Mouse (Mus musculus): ENCODE measurements around the gene Themis2.

The Themis2 gene

DNA sequence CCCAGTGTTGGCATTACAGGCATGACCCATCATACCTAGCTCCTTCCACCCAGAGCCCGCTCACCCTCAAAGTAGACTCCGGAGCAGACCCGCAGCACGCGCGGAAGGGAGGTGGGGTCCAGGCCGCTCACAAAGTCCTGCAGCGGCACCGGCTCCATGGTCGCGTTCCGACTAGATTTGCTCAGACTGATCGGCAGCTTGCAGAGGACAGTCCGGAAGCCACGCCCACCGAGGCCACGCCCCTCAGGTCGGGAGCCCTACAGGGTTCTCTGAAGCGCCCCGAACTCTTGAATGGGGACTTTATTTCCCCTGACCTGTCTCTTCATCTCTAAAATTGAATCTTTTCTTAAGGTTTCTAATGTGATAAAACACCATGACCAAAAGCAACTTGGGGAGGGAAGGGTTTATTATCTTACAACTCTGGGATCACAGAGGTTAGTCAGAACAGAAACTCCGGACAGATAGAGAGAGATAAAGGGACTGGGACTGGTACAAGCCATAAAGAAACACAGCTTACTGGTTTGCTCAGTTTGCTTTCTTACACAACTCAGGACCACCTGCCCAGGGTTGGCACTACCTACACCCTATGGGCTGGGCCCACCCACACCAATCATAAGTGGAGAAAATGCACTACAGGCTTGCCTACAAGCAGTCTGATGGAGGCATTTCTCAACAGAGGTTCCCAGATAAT is at the start of gene Themis2:
TSS of gene Themis2 (minus strand) at position 192 of the 691 bp plus-strand sequence.
- DNase-seq (ENCODE audit: low read depth, low spot score) = peak; percentile 46

DNA sequence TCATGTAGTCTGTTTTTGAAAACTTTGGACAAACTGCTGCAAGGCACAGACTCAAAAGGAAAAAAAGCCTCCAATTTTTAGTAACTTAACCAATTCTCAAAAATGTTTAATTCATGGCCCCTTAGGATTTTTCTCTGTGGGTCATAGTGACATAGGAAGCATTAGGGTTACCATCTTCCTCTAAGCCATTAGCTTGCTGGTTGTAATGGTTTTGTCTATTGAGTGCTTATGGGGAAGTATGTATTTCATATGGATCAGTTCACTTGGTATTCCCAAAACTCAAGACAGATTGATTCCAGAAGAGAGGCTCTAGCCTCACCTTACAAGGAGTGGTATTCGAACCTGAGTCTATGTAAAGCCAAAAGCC is 47.5 kb upstream of the Themis2 start:
- DNase-seq (ENCODE audit: low read depth, low spot score) = no peak

DNA sequence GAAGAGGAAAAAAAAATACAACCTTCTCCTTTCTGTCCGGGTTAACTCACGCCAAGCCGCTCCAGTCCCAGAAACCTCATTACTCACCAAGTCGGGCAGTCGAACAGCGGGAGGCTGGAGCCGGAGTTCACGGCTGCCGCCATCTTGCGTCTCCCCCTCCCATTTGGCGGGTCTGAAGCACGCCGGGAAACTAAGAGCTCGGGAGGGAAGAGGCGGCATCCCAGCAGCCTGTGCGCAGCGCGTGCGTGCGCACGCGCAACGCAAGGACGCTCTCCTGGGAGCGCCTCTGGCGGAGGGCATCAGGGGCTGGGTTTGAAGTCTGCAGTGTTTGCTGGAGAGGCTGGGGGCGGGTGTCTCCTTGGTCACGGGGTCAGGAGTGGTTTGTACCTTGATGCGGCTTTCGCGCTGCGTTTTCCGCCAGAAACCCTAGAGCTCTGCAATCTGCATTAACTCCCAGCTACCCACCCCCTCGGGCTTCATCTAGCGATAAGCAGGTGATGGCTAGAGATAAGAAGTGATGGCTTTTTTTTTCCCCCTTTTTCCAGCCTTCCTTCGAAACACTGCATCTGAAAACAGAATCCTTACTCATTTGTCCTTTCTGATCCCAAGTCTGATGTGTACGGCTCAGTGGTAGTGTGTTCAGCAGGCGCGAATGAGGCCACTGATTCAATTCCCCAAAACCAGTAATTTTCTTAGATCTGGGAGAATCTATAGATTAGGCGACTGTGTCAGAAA is 47.0 kb upstream of the Themis2 start, which contains the start of gene Ppp1r8:
TSS of gene Ppp1r8 (minus strand) at position 200 of the 735 bp plus-strand sequence.
- DNase-seq (ENCODE audit: low read depth, low spot score) = peak; percentile 97

DNA sequence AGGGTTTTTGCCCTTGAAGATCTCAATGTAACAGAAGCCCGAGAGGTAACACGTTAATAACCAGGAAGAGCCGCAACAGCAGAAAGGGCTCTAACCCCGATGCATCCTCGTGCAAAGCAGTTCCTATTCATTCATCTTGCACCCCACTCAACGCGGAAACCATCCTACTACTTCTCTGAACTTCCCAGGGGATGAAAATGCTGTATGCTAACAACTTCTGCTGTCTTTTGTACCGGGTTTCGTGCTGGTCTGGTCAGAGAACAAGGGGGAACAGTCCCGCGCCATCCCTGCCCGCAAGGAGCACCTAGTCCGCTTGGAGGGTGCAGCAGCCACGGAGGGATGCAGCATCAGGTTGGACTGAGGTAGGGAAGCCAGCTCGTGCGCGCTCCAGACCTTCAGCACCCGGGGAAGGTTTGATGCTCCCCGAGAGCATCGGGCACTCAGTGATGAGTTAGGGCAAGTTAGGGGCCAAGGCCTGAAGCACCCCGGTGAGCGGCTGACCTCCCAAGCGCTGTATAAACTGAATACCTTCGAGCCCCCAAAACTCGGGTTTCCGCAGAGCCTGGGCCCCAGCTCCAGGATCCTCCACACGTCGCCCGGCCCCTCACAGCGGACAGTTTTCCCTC is 46.2 kb upstream of the Themis2 start:
- DNase-seq (ENCODE audit: low read depth, low spot score) = peak; percentile 14

DNA sequence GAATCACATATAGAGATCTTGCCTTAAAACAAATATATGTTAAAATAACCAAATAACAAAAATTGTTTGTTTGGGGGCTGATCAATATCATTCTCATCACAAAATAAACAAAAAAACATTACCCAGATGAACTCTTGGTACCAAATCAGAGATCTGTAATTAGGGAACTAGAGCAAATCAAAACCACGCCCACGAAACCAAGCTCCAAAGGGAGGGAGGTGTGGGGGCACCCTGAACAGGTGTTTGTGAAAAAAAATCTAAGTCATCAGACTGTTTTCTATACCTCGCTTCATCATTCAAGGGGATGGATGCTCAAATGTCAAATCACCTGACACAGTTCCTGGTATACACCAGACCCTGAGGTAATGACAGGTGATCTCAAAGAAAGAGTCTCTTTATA is 45.3 kb upstream of the Themis2 start:
- DNase-seq (ENCODE audit: low read depth, low spot score) = no peak

DNA sequence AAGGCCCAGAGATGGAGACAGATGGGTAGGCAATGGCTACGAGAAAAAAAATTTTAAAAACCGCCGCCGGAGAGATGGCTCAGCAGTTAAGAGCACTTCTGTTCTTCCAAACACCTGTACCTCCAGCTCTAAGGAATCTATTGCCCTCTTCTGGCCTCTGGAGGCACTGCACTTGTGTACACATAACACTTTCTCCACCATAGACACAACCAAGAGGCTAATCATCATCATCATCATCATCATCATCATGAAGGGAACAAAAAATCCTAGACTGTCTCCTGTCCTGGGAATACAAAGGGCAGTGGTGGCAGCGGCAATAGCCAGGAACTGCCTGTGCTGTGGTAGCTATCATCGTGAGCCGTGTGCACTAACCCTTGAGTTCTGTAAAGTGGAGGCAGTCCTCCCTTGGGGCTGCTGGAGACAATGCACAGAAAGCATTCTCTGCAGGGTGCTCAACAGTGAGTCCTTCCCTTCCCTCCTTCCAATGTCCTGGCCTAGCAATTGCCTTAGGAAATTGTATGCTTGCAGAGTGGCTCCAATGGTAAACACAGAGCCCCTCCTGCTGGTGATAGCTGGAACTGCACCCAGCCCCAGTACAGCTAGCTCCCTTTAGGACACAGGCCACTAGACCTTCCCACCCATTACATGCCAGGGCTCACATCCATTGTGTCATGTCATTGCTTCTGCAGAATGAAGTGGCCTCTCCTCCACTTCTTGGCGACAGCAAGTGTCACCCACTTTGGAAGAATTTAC is 27.6 kb upstream of the Themis2 start:
- DNase-seq (ENCODE audit: low read depth, low spot score) = peak; percentile 27

DNA sequence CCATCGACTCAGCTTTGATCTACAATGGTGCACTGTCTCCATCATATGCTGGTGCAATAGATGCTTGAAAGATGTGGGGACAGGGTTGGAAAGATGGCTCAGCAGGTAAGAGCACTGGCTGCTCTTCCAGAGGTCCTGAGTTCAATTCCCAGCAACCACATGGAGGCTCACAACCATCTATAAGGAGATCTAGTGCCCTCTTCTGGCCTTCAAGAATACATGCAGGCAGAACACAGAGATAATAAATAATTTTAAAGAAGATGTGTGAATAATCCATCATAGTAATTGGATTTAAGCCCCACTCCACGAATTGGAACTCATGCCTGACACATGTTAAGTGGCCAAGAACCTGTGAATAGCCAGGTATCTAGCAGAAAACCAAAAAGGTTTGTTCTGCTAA is 22.3 kb upstream of the Themis2 start:
- DNase-seq (ENCODE audit: low read depth, low spot score) = no peak

DNA sequence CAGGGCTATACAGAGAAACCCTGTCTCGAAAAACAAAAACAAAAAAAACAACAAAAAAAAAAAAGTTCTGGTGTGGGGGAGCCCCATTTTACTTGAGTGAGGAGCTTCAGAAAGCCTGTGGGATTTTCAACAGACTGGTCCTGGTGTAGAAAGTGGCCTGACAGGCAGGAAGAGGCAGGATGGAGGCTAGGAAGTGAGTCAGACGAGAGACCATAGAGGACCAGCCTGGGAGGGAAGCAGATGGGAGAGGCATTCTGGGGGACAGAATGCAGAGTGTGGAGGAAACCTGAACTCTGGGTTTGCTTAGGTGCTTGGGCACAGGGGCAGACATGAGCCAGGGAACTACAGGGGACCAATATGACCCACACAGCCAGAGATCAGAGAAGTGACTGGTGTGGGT is 20.7 kb upstream of the Themis2 start:
- no peak for DNase-seq (ENCODE audit: low read depth, low spot score)

DNA sequence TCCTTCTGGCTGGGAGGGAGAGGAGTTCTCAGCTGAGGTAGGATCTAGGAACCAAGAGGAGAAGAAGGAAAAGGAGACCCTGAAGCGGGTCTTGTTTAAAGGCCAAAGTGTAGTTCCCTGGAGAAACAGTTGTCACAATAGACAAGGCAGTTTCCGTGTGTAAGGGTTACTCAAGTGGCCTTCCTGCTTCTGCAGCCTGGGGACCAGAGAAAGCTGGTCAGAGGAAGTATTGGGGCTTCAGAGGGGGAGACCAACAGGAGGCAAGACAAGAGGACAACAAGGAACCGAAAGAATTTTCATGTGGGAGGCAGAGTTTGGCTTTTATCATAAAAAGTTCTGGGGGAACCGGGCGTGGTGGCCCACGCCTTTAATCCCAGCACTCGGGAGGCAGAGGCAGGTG is 20.2 kb upstream of the Themis2 start:
- DNase-seq (ENCODE audit: low read depth, low spot score) = no peak

DNA sequence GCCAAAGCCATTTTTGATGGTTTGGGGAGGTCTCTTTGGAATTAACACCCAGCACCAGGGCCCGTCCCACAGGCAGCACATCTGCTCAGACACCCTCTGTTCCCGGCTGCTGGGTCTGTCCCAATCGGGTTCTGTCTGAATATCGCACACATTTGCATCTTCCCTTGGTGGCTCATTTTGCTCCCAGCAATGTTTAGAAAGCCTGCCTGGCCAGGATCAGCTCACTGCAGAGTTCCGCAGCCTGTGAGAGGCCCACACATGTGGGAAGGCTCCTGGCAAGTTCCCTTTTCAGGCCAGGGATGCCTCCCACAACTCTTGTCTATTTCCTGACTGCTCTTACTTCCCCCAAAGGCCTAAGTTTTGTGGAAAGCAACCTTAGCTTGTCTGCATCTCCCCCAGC is 13.4 kb upstream of the Themis2 start:
- DNase-seq (ENCODE audit: low read depth, low spot score) = no peak

DNA sequence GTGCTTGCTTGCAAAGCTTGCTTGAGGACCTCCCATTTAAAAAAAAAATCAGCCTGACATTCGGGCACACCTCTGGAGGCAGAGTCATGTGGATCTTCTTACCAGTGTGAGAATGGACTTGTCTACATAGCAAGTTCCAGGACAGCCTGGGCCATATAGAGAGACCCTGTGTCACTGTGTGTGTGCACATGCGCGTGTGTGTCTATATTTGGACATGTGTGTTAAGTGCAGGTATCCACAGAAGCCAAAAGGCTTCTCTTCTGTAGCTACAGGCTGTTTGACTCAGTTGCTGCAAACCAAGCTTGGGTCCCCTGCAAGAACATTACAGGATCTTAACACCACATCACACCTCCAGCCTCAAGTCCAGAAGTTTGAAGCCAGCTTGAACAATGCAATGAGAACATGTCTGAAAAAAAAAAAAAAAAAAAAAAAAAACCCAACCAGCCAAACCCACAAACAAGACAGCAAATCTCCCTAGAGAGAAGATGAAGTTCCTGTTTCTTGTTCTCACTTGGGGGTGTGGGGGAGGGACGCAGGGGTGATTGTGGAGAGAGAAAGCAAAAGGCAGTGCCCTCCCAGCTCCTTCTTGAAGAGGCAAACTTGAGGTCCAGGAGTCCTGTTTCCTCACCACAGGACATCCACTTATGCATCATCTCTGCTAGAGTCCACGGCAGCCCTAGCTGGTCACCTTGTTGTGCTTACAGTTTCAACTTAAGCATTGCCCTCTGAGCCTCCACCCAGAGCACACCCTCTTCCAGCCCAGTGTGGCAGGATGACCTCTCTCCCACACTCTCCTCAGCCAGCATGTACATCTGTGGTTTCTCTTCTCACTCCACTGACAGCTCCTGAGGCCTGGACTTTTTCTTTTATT is 11.8 kb upstream of the Themis2 start:
- no peak for DNase-seq (ENCODE audit: low read depth, low spot score)

DNA sequence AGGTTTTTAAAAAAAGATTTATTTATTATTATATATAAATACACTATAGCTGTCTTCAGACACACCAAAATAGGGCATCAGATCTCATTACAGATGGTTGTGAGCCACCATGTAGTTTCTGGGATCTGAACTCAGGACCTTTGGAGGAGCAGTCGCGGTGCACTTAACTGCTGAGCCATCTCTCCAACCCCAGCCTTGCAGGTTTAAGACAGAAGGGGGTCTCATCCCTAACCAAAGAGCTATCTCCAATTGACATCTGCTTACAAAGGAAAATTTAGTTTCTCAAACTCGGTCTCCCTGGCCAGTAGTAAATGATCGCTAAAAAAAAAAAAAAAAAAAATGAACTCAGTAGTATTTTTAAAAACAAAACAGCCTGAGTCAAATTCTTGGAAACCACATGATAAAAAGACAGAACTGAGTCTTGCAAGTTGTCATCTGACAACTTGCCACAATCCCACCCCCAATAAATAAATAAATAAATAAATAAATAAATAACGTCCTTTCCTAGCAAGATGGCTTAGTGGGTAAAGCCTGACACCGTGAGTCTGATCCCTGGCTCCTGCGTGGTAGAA is 10.5 kb upstream of the Themis2 start:
- DNase-seq (ENCODE audit: low read depth, low spot score) = no peak

DNA sequence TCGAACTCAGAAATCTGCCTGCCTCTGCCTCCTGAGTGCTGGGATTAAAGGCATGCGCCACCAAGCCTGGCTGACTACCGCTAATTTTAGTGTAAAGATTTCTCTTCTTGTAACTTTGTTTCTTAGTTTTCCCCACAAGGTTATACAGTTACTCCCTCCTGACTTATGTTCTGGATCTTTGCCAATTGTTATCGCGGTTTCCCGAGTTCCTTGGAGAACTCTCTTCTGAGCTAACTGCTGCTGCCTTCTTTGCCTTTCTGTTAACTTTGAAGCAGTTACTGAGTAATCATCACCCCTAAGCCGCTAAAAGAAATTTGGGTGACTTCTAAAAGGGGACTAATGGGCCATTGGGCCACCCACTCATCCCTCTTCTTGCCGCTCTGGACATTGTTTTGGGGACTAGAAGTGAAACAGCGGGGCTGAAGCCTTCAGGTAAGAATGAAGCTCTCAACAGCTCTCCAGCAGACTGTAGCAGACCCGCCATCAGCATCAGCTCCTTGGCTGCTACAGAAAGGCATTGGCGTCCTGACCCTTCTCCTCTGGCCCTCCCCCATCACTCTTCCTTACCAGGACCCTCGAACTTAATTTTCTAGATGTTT is 9.5 kb upstream of the Themis2 start:
- no peak for DNase-seq (ENCODE audit: low read depth, low spot score)

DNA sequence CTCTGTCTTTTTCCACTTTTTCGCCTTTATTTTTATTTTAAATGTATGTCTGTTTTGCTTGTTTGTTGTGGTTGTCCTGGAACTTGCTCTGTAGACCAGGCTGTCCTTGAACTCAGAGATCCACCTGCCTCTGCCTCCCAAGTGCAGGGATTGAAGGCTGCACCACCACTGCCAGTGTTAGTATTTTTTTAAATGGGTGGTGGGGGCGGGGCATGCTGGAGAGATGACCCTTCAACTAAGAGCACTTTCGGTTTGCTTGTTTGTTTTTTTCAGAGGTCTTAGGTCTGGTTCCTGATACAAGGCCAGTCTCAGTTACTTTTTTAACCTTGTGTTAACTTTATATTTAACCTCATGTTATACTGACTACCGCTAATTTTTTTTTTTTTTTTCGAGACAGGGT is 9.0 kb upstream of the Themis2 start:
- no peak for DNase-seq (ENCODE audit: low read depth, low spot score)

DNA sequence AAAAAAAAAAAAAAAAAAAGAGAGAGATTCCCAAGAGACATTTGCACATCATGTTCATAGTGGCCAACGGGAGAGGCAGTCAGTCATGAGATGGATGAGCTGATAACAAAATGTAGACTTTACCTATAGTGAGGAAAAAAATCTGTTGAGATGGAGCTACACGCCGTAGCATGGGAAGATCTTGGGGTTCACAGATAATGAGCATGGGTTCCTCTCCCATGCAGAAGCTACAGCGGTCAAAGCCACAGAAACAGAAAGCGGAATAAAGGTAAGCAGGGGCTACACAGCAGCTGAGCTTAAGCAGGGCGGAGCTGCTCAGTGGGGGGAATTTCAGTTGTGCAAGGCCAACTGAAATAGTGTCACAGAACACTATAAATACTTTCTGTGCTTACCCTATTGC is 8.1 kb upstream of the Themis2 start:
- no peak for DNase-seq (ENCODE audit: low read depth, low spot score)

DNA sequence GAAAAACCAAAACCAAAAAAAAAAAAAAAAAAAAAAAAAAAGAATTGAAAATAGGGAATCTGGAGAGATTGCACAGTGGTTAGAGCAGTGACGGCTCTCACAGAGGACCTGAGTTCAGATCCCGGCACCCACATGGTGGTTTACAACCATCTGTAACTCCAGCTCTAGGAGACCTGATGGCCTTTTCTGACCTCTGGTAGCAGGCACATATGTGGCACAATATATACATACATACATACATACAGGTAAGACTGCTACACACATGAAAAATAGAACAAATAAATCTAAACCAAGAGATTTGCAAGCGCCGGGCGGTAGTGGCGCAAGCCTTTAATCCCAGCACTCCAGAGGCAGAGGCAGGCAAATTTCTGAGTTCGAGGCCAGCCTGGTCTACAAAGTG is 7.7 kb upstream of the Themis2 start:
- no peak for DNase-seq (ENCODE audit: low read depth, low spot score)

DNA sequence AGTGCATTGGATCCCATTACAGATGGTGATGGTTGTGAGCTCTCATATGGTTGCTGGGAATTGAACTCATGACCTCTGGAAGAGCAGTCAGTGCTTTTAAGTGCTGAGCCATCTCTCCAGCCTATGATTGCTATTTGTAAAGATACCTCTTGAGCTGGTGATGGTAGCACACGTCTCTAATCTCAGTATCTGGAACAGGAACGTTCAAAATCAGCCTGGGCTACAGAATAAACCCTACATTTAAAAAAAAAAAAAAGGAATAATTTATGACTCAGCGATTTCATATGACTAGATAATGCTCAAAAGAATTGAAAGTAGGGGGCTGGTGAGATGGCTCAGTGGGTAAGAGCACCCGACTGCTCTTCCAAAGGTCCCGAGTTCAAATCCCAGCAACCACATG is 7.0 kb upstream of the Themis2 start:
- DNase-seq (ENCODE audit: low read depth, low spot score) = no peak

DNA sequence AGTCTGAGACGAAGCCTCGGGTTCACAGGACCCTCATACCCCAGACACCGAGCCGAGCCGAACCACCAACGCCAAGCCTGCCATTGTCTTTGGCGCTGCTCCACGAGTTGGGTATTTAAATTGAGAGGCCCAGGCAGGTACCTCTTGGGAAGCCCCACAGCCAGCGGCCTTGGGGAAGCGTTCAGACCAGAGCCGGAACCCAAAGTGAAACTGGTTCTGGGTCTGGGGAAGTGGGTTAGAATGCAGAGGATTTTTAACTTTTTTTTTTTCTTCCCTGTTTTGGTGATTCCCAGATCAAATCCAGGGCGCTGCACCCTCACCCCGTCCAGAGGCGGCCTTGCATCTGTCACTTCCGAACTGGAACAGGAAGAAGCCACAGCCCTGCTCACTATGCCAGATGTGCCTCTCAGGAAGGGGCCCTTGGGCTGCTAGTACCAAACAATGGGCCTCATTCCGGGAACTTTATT is 6.0 kb upstream of the Themis2 start:
- DNase-seq (ENCODE audit: low read depth, low spot score) = no peak

DNA sequence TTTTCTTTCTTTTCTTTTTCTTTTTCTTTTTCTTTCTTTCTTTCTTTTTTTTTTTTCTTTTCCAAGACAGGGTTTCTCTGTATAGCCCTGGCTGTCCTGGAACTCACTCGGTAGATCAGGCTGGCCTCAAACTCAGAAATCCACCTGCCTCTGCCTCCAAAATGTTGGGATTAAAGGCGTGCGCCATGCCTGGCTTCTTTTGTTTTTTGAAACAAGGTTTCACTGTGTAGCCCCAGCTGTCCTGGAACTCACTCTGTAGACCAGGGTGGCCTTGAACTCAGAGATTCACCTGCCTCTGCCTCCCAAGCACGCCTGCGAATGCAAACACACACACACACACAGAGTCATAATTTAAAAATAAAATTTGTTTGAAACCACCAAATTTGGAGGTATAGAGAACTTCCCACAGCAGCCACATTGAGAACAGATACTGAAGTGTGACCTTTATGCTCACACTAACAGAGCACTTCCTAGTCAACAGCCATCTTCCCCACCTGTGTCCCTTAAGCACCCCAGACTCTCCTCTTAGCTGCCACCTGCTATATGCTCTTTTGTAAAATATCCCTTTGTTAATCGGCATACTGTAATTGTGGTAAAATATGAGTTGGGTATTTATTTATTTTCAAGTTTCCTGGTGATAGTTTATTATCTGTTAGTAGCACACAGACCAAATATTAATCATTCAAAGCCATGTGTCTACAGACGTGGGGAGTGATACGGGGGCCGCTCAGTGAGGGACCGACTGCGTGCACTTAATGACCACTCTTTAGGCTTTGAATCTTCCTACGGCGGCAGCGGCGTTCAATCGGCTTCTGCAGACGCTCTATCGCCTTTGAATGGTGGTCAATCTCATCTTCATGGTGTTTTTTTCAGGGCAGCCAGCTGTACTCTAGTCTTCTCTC is 5.2 kb upstream of the Themis2 start:
- DNase-seq (ENCODE audit: low read depth, low spot score) = no peak
